Mouse (Mus musculus): ENCODE measurements around the gene Pik3r2. TPM values are rescaled to one million over a fixed set of nuclear protein-coding genes. Genes with fewer than 3 reads are reported as not detected.
A peak's percentile ranks its signal among the peaks of the same experiment; 100 is the strongest.

Gene Pik3r2
- total and polyA plus RNA-seq, 2 experiments from 2014 or later: 102 to 159 TPM

DNA sequence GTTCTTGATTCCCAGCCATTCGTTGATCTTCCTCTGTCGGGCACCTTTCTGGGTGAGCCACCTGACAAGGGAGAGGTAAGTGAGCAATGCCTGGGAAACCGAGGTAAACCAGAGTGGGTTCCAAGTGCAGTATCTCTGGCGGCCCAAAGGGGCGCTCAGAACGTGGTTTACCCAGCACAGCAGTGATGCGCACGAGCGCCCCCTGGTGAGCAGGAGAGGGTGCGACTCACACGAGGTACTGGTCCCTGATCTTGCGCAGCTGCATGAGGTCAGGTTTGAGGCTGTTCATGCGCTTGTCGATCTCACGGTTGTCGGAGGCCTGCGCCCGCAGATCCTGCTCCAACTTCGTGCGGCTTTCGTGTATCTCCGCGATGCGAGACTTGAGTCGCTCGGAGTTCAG lies 7.2 kb downstream of the Pik3r2 start:
- peak; percentile 100 for TF ChIP-seq CTCF (IDR thresholded peaks at IDR 0.05)
- peak; percentile 79 for ATAC-seq (ENCODE audit: low FRiP score)
- Histone ChIP-seq H3K4me2 (ENCODE audit: low read depth, low read length, poor library complexity, severe bottlenecking) (no peak overlapping the region), H3K9ac (replicated peaks; ENCODE audit: low read length, poor library complexity, severe bottlenecking) (no peak overlapping the region), H3K4me3 (ENCODE audit: low read depth, low read length) (no peak overlapping the region), H3K36me3 (ENCODE audit: insufficient read depth, low read length) (peaks cover 62% of the 10 kb centered on the region), H3K4me1 (ENCODE audit: insufficient read depth, low read length) (peaks cover 3% of the 10 kb centered on the region), H3K27me3 (ENCODE audit: insufficient read depth, low read length) (0 out of 2 replicates have a peak, but pooled peaks cover 4% of the 10 kb centered on the region), H3K9me3 (ENCODE audit: low read length) (no peaks in the 10 kb centered on the region), H3K27ac (ENCODE audit: low read depth, low read length) (no peak overlapping the region)
- 7% methylated on average over 26 of the region's 26 CpGs for WGBS
- peak; percentile 96 for DNase-seq (ENCODE audit: low spot score)

DNA sequence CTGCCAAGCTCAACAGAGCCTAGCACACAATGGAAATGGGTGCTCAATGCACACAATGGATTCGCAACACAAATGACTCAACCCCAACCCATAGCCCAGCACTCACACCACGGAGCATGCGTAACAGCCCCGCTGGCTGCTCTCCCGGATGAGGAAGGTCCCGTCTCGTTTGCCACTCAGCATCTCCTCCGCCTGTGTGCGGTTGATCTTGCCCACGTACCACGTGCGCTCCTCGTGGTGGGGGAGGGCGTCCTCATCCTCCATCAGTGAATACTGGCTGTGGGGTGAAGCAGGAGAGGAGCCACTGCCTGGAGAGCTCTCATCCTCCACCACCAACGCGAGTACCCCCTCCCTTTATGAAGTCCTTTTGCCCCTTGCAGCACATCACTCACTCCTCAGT lies 7.6 kb downstream of the Pik3r2 start:
- no peaks in the 10 kb centered on the region for H3K9me3 ChIP-seq (ENCODE audit: low read length)
- no peaks in the 10 kb centered on the region; the same call in 1 of the 2 replicates for H3K4me1 ChIP-seq (ENCODE audit: insufficient read depth, low read length)
- no peak for TF ChIP-seq CTCF (IDR thresholded peaks at IDR 0.05)
- 82% methylated on average over 16 of the region's 16 CpGs for WGBS
- H3K9ac ChIP-seq (replicated peaks; ENCODE audit: low read length, poor library complexity, severe bottlenecking): no peak overlapping the region
- H3K27me3 ChIP-seq (ENCODE audit: insufficient read depth, low read length): 0 out of 2 replicates have a peak, but pooled peaks cover 4% of the 10 kb centered on the region
- H3K4me2 ChIP-seq (ENCODE audit: low read depth, low read length, poor library complexity, severe bottlenecking): no peak overlapping the region
- H3K4me3 ChIP-seq (ENCODE audit: low read depth, low read length): no peak overlapping the region
- no peak overlapping the region for H3K27ac ChIP-seq (ENCODE audit: low read depth, low read length)
- no peak for DNase-seq (ENCODE audit: low spot score)
- H3K36me3 ChIP-seq (ENCODE audit: insufficient read depth, low read length): peaks cover 60% of the 10 kb centered on the region
- peak; percentile 2; the same call in 1 of the 2 replicates for ATAC-seq (ENCODE audit: low FRiP score)

DNA sequence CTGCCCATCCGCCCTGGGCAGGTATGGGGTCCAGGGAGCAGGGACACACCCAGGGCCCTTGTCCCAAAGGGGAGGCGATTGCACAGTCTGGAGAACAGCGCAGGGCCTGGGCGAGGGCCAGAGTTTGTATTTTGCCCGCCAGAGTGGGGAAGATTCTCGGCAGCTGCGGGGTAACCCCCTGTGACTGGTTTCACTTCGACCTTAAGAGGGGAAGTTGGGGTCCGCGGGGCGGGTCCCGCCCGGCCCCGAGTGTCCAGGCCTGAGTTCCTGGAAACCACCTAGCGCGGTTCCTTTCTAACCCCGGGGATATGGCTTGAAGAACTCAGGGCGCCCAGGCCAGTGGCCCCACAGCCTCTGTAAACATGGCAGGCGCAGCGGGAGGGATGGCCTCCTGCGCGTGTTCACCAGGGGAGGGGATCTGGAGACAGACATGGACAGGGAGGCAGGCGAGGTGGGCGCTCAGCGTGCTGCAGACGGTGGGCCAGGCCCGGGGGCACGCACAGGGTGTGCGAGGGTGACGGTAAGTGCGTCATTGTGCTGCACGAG lies 8.2 kb downstream of the Pik3r2 start:
- TF ChIP-seq CTCF (IDR thresholded peaks at IDR 0.05): no peak
- no peak overlapping the region for H3K27ac ChIP-seq (ENCODE audit: low read depth, low read length)
- H3K9ac ChIP-seq (replicated peaks; ENCODE audit: low read length, poor library complexity, severe bottlenecking): no peak overlapping the region
- H3K36me3 ChIP-seq (ENCODE audit: insufficient read depth, low read length): peaks cover 58% of the 10 kb centered on the region
- 0 out of 2 replicates have a peak, but pooled peaks cover 4% of the 10 kb centered on the region for H3K27me3 ChIP-seq (ENCODE audit: insufficient read depth, low read length)
- no peak overlapping the region for H3K4me3 ChIP-seq (ENCODE audit: low read depth, low read length)
- DNase-seq (ENCODE audit: low spot score) (no peak), ATAC-seq (ENCODE audit: low FRiP score) (no peak)
- H3K4me1 ChIP-seq (ENCODE audit: insufficient read depth, low read length): no peaks in the 10 kb centered on the region; the same call in 1 of the 2 replicates
- no peaks in the 10 kb centered on the region for H3K9me3 ChIP-seq (ENCODE audit: low read length)
- no peak overlapping the region for H3K4me2 ChIP-seq (ENCODE audit: low read depth, low read length, poor library complexity, severe bottlenecking)
- WGBS: 95% methylated on average over 32 of the region's 32 CpGs

DNA sequence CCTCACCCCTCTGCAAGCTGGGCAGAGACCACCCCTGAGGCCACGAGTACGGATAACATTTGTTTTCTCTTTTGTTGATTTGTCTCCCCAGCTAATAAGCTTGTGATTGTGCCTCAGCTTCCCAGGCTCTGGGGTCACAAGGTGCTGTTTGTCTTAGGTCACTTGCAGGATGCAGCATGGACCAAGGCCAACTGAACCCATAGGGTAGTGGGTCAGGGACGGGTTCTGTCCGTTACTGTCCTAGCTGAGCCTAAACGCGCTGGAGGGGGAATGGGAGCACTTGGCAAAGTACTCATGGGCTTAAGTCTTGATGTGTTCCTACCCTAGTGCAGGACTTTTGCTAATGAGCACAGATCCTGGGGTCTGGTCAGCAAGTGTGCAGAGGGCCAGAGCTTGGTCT lies 9.0 kb downstream of the Pik3r2 start:
- H3K9me3 ChIP-seq (ENCODE audit: low read length): no peaks in the 10 kb centered on the region
- DNase-seq (ENCODE audit: low spot score) (no peak), ATAC-seq (ENCODE audit: low FRiP score) (no peak)
- peaks cover 50% of the 10 kb centered on the region for H3K36me3 ChIP-seq (ENCODE audit: insufficient read depth, low read length)
- H3K4me2 ChIP-seq (ENCODE audit: low read depth, low read length, poor library complexity, severe bottlenecking): no peak overlapping the region
- 0 out of 2 replicates have a peak, but pooled peaks cover 4% of the 10 kb centered on the region for H3K27me3 ChIP-seq (ENCODE audit: insufficient read depth, low read length)
- no peak overlapping the region for H3K27ac ChIP-seq (ENCODE audit: low read depth, low read length)
- WGBS: 77% methylated on average over 6 of the region's 6 CpGs
- TF ChIP-seq CTCF (IDR thresholded peaks at IDR 0.05): no peak
- H3K4me1 ChIP-seq (ENCODE audit: insufficient read depth, low read length): no peaks in the 10 kb centered on the region; the same call in 1 of the 2 replicates
- H3K9ac ChIP-seq (replicated peaks; ENCODE audit: low read length, poor library complexity, severe bottlenecking): no peak overlapping the region
- H3K4me3 ChIP-seq (ENCODE audit: low read depth, low read length): no peak overlapping the region

DNA sequence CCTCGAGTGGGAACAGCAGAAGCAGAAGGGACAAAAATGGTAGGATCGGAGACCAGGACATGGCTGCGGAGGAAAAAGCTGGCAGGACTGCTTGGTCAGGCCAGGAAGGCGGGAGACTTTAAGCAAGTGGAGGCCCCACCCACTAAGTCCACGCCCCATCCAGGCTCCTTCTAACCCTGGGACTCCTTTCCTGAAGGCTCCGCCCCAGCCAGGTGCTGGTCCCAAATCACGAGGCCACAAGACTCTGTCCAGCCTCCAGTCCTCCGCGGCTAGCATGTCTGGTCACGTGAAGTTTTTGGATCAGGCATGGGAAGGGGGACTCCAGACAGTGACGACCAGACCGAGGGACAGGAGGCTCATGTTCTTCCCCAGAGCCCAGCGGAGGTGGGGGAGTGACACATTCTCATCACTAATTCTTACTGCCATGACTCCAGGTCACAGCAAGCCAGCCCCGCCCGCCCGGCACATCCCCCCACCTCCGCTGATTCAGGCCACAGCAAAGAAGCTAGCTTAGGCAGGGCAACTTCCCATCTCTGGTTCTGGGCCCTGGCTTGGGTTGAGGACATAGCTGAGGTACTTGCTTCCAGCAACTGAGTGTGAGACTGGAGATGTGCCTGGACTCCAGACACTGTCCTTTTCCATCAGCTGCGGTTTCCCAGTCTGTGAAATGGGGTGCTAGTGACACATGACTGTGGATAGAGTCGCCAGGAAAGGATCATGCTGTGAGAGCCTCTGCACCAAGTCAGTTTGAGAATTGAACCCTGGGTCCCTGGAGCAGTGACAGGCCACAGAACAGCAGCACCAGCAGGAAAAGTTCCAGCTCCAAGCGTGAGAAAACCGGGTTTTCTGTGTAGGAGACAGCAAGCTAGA lies 9.7 kb downstream of the Pik3r2 start:
- H3K4me3 ChIP-seq (ENCODE audit: low read depth, low read length): peak overlapping the region; percentile 22
- no peak overlapping the region for H3K27ac ChIP-seq (ENCODE audit: low read depth, low read length)
- H3K4me2 ChIP-seq (ENCODE audit: low read depth, low read length, poor library complexity, severe bottlenecking): peak overlapping the region; percentile 38
- H3K9me3 ChIP-seq (ENCODE audit: low read length): no peaks in the 10 kb centered on the region
- 0 out of 2 replicates have a peak, but pooled peaks cover 4% of the 10 kb centered on the region for H3K27me3 ChIP-seq (ENCODE audit: insufficient read depth, low read length)
- no peaks in the 10 kb centered on the region; the same call in 1 of the 2 replicates for H3K4me1 ChIP-seq (ENCODE audit: insufficient read depth, low read length)
- 8% methylated on average over 21 of the region's 21 CpGs for WGBS
- ATAC-seq (ENCODE audit: low FRiP score) (no peak), DNase-seq (ENCODE audit: low spot score) (peak; percentile 17)
- TF ChIP-seq CTCF (IDR thresholded peaks at IDR 0.05): no peak
- peak overlapping the region; percentile 44; the same call in 1 of the 2 replicates for H3K9ac ChIP-seq (replicated peaks; ENCODE audit: low read length, poor library complexity, severe bottlenecking)
- H3K36me3 ChIP-seq (ENCODE audit: insufficient read depth, low read length): peaks cover 43% of the 10 kb centered on the region

Data from midbrain, postnatal 0 days (tissue).